Mouse (Mus musculus) lung, adult 2 months (tissue): ENCODE data around the gene Zfp839.

Source experiments
- CTCF ChIP-seq: fragments of 200-500 bp; IDR thresholded peaks from 2 replicates; pipeline ENCODE4 v1.5.1; 2011; ENCODE audit warnings: mild to moderate bottlenecking, low read length, control low read depth; ENCODE audit not compliant: insufficient read depth
- POLR2A ChIP-seq: fragments of 200-500 bp; IDR thresholded peaks from 2 replicates; pipeline ENCODE4 v1.6.1; 2011; ENCODE audit warnings: low read depth, mild to moderate bottlenecking, control low read depth, low read length, borderline replicate concordance; ENCODE audit errors: extremely low read depth

DNA sequence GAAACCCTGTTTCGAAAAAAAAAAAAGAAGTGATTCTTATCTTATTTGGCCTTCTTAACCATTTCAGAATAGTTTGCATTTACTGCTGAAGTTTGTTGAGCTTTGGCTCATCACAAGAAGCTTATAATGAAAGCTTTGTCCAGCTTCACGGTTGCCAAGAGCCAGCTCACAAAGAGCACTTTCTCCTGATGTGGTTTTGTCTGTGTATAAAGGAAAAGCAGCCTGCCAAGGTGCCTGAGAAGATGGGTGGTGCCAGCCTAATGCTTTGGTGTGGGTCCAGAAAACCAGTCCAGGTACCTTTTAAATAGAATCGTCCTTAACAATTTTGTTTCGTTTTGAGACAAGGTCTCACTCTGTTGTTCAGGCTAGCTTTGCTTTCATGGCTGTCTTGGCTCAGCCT, 52.1 kb downstream of the Zfp839 start:
- TF ChIP-seq CTCF (no peak), POLR2A (no peak)
